Mouse (Mus musculus) mouse embryonic stem cell (cell line): Measurements from ENCODE around the gene Tmem151b.

ENCODE experiments used
- in situ Hi-C, 2 experiments: fragments of 300-500 bp; cut with MboI; formaldehyde crosslinking; loops; 1 replicate in 1 of 2; 3 replicates in 1 of 2; pipeline ENCODE4 v1.14.3; 2019 to 2020; ENCODE audit warnings: low sequenced_read_pairs in 2 of 2, low pct_unique_long_range_greater_than_20kb in 1 of 2, mixed read lengths in 1 of 2; ENCODE audit not compliant: unreplicated experiment in 1 of 2

The Tmem151b gene

GRCm38 (mm10) chr17:45498397-45498796 is 51.1 kb downstream of the Tmem151b start:
- in situ Hi-C loops: loop anchor here in 1 of 2 experiments (25.0 kb wide), 1 partner anchor 164 kb away; the partner anchor contains the start of gene Capn11

- in situ Hi-C loops: loop anchor here in 1 of 2 experiments (25.0 kb wide), 1 partner anchor 167 kb away; the partner anchor contains the start of gene Capn11
Measured at GRCm38 (mm10) chr17:45495398-45495797, 54.1 kb downstream of the Tmem151b start.
